Mouse (Mus musculus): Measurements from ENCODE around the gene Cdkn2a. TPM values are rescaled to one million over a fixed set of nuclear protein-coding genes. Genes with fewer than 3 reads are reported as not detected.

The Cdkn2a gene
- polyA plus RNA-seq, 1 experiment, result 0.04 TPM

DNA sequence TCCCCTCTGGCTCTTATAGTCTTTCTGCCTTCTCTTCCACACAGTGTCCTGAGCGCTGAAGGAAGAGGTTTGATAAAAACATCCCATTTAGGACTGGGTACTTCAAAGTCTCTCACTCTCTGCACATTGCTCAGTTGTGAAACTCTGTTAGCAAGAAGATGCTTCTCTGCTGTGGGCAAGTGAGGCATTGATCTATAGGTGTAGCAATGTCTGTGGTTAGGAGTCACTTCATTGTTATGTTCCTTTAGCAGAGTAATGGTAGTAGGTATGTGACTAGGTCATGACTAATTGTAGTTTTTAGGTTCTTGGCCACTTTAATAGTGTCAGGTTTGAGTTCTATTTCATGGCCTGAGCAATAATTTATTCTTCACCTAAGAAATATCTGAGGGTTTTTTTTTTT is 7.7 kb upstream of the Cdkn2a start:
- H3K4me3 ChIP-seq (replicated peaks), result no peak overlapping the region
- TF ChIP-seq TAL1 (IDR thresholded peaks at IDR 0.05; ENCODE audit: low read length) (no peak), GATA1 (IDR thresholded peaks at IDR 0.05; ENCODE audit: low read length) (no peak)
- no peaks in the 10 kb centered on the region for H3K4me1 ChIP-seq (ENCODE audit: control insufficient read depth)
- H3K27me3 ChIP-seq (ENCODE audit: control insufficient read depth), result peaks cover 94% of the 10 kb centered on the region
- no peaks in the 10 kb centered on the region for H3K36me3 ChIP-seq (ENCODE audit: control insufficient read depth)
- H3K9me3 ChIP-seq (ENCODE audit: control insufficient read depth, low read length), result no peaks in the 10 kb centered on the region

DNA sequence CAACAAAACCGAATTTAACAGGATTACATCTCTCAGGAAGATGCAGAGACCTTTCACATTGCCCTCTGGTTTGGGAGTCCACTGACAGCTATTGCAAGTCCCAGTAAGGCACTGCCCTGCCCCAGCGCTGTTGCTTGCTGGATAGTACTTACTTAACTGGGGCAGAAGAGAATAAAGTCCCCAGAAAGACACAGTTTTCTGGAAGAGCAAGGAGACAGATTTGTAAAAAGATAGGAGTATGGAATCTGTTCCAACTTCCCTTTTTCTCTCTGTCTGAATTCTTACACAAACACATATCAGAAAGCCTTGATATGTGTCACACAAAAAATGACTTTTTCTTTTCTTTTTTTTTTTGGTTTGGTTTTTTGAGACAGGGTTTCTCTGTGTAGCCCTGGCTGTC is 5.3 kb upstream of the Cdkn2a start:
- H3K4me1 ChIP-seq (ENCODE audit: control insufficient read depth), result no peaks in the 10 kb centered on the region
- no peak for TF ChIP-seq TAL1 (IDR thresholded peaks at IDR 0.05; ENCODE audit: low read length)
- TF ChIP-seq GATA1 (IDR thresholded peaks at IDR 0.05; ENCODE audit: low read length), result no peak
- H3K36me3 ChIP-seq (ENCODE audit: control insufficient read depth), result no peaks in the 10 kb centered on the region
- no peaks in the 10 kb centered on the region for H3K9me3 ChIP-seq (ENCODE audit: control insufficient read depth, low read length)
- peaks cover 94% of the 10 kb centered on the region for H3K27me3 ChIP-seq (ENCODE audit: control insufficient read depth)
- no peak overlapping the region for H3K4me3 ChIP-seq (replicated peaks)

DNA sequence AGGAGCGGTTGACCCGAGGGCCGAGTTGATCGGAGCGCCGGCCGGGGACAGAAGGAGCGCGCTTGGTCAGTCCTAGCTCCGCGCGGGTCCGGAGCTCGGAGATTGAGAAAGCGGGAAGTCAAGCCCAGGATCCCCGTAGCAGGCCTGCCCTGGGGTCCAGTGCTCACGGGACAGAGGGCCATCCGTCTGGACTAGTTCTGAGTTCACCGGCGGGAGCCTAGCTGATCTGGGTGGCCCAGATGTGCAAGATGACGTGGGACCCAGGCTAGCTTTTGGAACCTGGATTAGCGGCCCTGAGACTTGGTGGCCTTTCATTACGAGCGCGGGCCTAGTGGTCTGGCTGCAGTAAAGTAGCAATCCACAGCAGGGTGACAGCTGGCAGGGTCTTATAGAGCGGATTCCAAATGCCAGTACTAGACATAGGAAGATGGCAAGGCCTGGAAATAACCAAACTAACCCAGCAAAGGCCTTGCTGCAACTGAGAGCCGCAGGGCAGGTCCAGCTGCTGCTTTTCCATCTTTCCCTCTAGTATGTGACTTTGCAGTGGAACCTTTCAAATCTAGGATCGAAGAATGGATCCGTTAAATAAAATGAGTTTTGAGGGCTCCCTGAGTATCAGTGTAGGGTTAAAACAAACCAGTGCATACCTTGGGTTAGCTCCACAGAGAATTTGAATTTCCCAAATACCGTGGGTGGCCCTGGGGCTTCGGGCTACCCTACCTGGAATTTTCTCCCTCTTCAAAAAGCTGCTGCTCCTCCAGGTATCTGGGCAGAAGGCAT is 1.2 kb upstream of the Cdkn2a start:
- Histone ChIP-seq H3K4me3 (replicated peaks) (peak overlapping the region; percentile 52), H3K27me3 (ENCODE audit: control insufficient read depth) (peaks cover 95% of the 10 kb centered on the region), H3K36me3 (ENCODE audit: control insufficient read depth) (no peaks in the 10 kb centered on the region), H3K4me1 (ENCODE audit: control insufficient read depth) (peaks cover 2% of the 10 kb centered on the region; the same call in 1 of the 2 replicates), H3K9me3 (ENCODE audit: control insufficient read depth, low read length) (no peaks in the 10 kb centered on the region)
- TF ChIP-seq TAL1 (IDR thresholded peaks at IDR 0.05; ENCODE audit: low read length) (no peak), GATA1 (IDR thresholded peaks at IDR 0.05; ENCODE audit: low read length) (no peak)

- H3K36me3 ChIP-seq (ENCODE audit: control insufficient read depth), result no peaks in the 10 kb centered on the region
- peaks cover 2% of the 10 kb centered on the region; the same call in 1 of the 2 replicates for H3K4me1 ChIP-seq (ENCODE audit: control insufficient read depth)
These were observed 365 bp downstream of the Cdkn2a start for GRCm38 (mm10) chr4:89294091-89294485.

DNA sequence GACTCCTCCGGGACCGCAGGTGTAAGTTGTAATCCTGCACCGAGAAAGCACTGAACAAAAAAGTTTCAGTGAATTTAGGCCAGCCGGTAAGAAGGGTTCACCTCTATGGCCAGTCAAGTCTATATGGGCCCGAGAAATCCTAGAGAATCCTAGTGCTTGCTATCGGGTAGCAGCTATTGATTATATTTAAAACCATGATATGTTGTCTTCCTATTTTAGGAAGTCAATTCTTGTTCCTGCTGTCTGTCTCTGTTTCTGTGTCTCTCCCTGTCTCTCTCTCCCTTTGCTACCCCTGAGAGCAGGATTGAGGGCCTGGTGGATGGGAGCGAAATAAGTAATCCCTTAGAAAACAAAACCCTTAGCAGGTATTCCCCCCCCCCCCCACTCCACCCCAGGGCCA is 937 bp downstream of the Cdkn2a start:
- Histone ChIP-seq H3K27me3 (ENCODE audit: control insufficient read depth) (peaks cover 100% of the 10 kb centered on the region), H3K36me3 (ENCODE audit: control insufficient read depth) (no peaks in the 10 kb centered on the region), H3K4me1 (ENCODE audit: control insufficient read depth) (peaks cover 2% of the 10 kb centered on the region; the same call in 1 of the 2 replicates), H3K9me3 (ENCODE audit: control insufficient read depth, low read length) (no peaks in the 10 kb centered on the region), H3K4me3 (replicated peaks) (no peak overlapping the region)
- no peak for TF ChIP-seq TAL1 (IDR thresholded peaks at IDR 0.05; ENCODE audit: low read length)
- no peak for TF ChIP-seq GATA1 (IDR thresholded peaks at IDR 0.05; ENCODE audit: low read length)

More at GRCm38 (mm10) chr4:89294091-89294485, 365 bp downstream of the Cdkn2a start:
- Histone ChIP-seq H3K9me3 (ENCODE audit: control insufficient read depth, low read length) (no peaks in the 10 kb centered on the region), H3K27me3 (ENCODE audit: control insufficient read depth) (peaks cover 96% of the 10 kb centered on the region), H3K4me3 (replicated peaks) (no peak overlapping the region)
- no peak for TF ChIP-seq TAL1 (IDR thresholded peaks at IDR 0.05; ENCODE audit: low read length)
- TF ChIP-seq GATA1 (IDR thresholded peaks at IDR 0.05; ENCODE audit: low read length), result no peak

DNA sequence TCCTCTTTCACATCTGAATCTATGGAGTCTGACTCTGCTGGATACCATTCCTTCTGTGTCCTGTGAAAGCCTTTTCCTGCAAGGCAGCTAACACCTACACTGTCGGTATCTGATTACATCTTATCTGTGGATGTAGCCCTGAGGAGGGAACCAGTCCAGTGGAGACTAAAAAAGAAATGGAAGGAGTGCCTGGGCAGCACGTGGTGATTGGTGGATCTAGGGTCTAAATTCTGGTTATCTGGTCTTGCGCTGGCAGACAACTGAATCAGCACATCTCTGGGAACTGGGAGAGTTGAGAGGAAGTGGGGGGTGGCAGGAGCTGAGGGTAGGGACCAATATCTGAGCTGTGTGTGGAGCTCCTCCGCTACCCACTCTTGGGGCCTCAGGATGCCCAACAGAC is 5.4 kb downstream of the Cdkn2a start:
- Histone ChIP-seq H3K36me3 (ENCODE audit: control insufficient read depth) (no peaks in the 10 kb centered on the region), H3K9me3 (ENCODE audit: control insufficient read depth, low read length) (peaks cover 4% of the 10 kb centered on the region; the same call in 1 of the 2 replicates), H3K4me1 (ENCODE audit: control insufficient read depth) (no peaks in the 10 kb centered on the region), H3K27me3 (ENCODE audit: control insufficient read depth) (peaks cover 65% of the 10 kb centered on the region), H3K4me3 (replicated peaks) (no peak overlapping the region)
- TF ChIP-seq GATA1 (IDR thresholded peaks at IDR 0.05; ENCODE audit: low read length), result no peak
- TF ChIP-seq TAL1 (IDR thresholded peaks at IDR 0.05; ENCODE audit: low read length), result no peak

DNA sequence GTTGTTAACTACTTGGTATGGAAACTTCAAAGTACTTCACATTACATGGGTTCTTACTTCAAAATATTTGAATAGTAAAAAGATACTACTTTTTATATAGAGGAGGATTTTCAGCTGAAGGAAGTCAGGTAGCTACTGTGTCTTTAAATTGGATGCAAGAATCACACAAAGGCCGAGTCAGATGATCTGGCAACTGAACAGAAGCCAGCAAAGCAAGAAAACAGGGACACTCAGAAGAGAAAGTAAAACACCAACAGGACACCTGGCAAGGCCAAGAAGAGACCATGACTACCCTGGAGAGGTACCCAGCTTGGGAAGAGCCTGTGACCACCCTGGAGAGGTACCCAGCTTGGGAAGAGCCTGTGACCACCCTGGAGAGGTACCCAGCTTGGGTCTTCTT is 7.9 kb downstream of the Cdkn2a start:
- Histone ChIP-seq H3K9me3 (ENCODE audit: control insufficient read depth, low read length) (peaks cover 4% of the 10 kb centered on the region; the same call in 1 of the 2 replicates), H3K27me3 (ENCODE audit: control insufficient read depth) (peaks cover 61% of the 10 kb centered on the region), H3K36me3 (ENCODE audit: control insufficient read depth) (no peaks in the 10 kb centered on the region), H3K4me1 (ENCODE audit: control insufficient read depth) (no peaks in the 10 kb centered on the region), H3K4me3 (replicated peaks) (no peak overlapping the region)
- TF ChIP-seq TAL1 (IDR thresholded peaks at IDR 0.05; ENCODE audit: low read length), result no peak
- no peak for TF ChIP-seq GATA1 (IDR thresholded peaks at IDR 0.05; ENCODE audit: low read length)

- Histone ChIP-seq H3K36me3 (ENCODE audit: control insufficient read depth) (no peaks in the 10 kb centered on the region), H3K27me3 (ENCODE audit: control insufficient read depth) (peaks cover 59% of the 10 kb centered on the region), H3K4me3 (replicated peaks) (no peak overlapping the region), H3K9me3 (ENCODE audit: control insufficient read depth, low read length) (peaks cover 4% of the 10 kb centered on the region; the same call in 1 of the 2 replicates), H3K4me1 (ENCODE audit: control insufficient read depth) (no peaks in the 10 kb centered on the region)
- no peak for TF ChIP-seq TAL1 (IDR thresholded peaks at IDR 0.05; ENCODE audit: low read length)
- no peak for TF ChIP-seq GATA1 (IDR thresholded peaks at IDR 0.05; ENCODE audit: low read length)
These were observed 8.8 kb downstream of the Cdkn2a start for GRCm38 (mm10) chr4:89285688-89286087.

- Histone ChIP-seq H3K27me3 (ENCODE audit: control insufficient read depth) (peaks cover 62% of the 10 kb centered on the region), H3K4me1 (ENCODE audit: control insufficient read depth) (no peaks in the 10 kb centered on the region), H3K36me3 (ENCODE audit: control insufficient read depth) (no peaks in the 10 kb centered on the region), H3K4me3 (replicated peaks) (no peak overlapping the region), H3K9me3 (ENCODE audit: control insufficient read depth, low read length) (peaks cover 4% of the 10 kb centered on the region; the same call in 1 of the 2 replicates)
- no peak for TF ChIP-seq TAL1 (IDR thresholded peaks at IDR 0.05; ENCODE audit: low read length)
- no peak for TF ChIP-seq GATA1 (IDR thresholded peaks at IDR 0.05; ENCODE audit: low read length)
These were observed 11.8 kb downstream of the Cdkn2a start for GRCm38 (mm10) chr4:89282661-89283060.
